Mouse (Mus musculus) splenic B cell, adult 2 months (primary cell): ENCODE measurements around the gene Erbb4.
A peak's percentile ranks its signal among the peaks of the same experiment; 100 is the strongest.

ENCODE experiments used
- DNase-seq: peaks from one replicate; pipeline ENCODE4 v3.0.0-alpha.2; 2011; ENCODE audit warnings: low read depth, low spot score
- H3K27me3 ChIP-seq: 2 replicates; pipeline ENCODE4 v1.6.1; 2012; ENCODE audit warnings: mild to moderate bottlenecking, low read length, moderate library complexity, mixed read lengths; ENCODE audit not compliant: control insufficient read depth, poor library complexity, insufficient read depth, severe bottlenecking
- H3K36me3 ChIP-seq: 2 replicates; pipeline ENCODE4 v1.6.1; 2012; ENCODE audit warnings: mild to moderate bottlenecking, low read length, moderate library complexity, mixed read lengths; ENCODE audit not compliant: control insufficient read depth, poor library complexity, insufficient read depth, severe bottlenecking

The Erbb4 gene

GRCm38 (mm10) chr1:69107485-69108158, at the start of gene Erbb4:
Gene Erbb4, minus strand, starts transcription at chr1:69108059.
- DNase-seq: no peak
- Histone ChIP-seq H3K36me3 (no peaks in the 10 kb centered on the region), H3K27me3 (no peaks in the 10 kb centered on the region; the same call in 1 of the 2 replicates)

GRCm38 (mm10) chr1:69157346-69157745, 49.5 kb upstream of the Erbb4 start:
- no peaks in the 10 kb centered on the region for H3K36me3 ChIP-seq
- H3K27me3 ChIP-seq: no peaks in the 10 kb centered on the region
- no peak for DNase-seq

- Histone ChIP-seq H3K36me3 (no peaks in the 10 kb centered on the region), H3K27me3 (no peaks in the 10 kb centered on the region)
- DNase-seq: no peak
Measured at GRCm38 (mm10) chr1:69141341-69141740, 33.5 kb upstream of the Erbb4 start.

GRCm38 (mm10) chr1:69139519-69139868, 31.6 kb upstream of the Erbb4 start:
- no peak for DNase-seq
- Histone ChIP-seq H3K36me3 (no peaks in the 10 kb centered on the region), H3K27me3 (no peaks in the 10 kb centered on the region)

- peak; percentile 25 for DNase-seq
Measured at GRCm38 (mm10) chr1:69138856-69139518, 31.1 kb upstream of the Erbb4 start.

GRCm38 (mm10) chr1:69124147-69124848, 16.4 kb upstream of the Erbb4 start:
- DNase-seq: no peak
- H3K27me3 ChIP-seq: no peaks in the 10 kb centered on the region
- no peaks in the 10 kb centered on the region for H3K36me3 ChIP-seq

More at GRCm38 (mm10) chr1:69138856-69139518, 31.1 kb upstream of the Erbb4 start:
- no peaks in the 10 kb centered on the region for H3K36me3 ChIP-seq
- H3K27me3 ChIP-seq: no peaks in the 10 kb centered on the region

GRCm38 (mm10) chr1:69118249-69118938, 10.5 kb upstream of the Erbb4 start:
- Histone ChIP-seq H3K36me3 (no peaks in the 10 kb centered on the region), H3K27me3 (no peaks in the 10 kb centered on the region)
- no peak for DNase-seq

- DNase-seq: no peak
Measured at GRCm38 (mm10) chr1:69108159-69108925, 483 bp upstream of the Erbb4 start.

GRCm38 (mm10) chr1:69106937-69107461, 860 bp downstream of the Erbb4 start:
- no peak for DNase-seq
- no peaks in the 10 kb centered on the region for H3K36me3 ChIP-seq
- H3K27me3 ChIP-seq: no peaks in the 10 kb centered on the region; the same call in 1 of the 2 replicates

More at GRCm38 (mm10) chr1:69108159-69108925, 483 bp upstream of the Erbb4 start:
- no peaks in the 10 kb centered on the region; the same call in 1 of the 2 replicates for H3K27me3 ChIP-seq
- no peaks in the 10 kb centered on the region for H3K36me3 ChIP-seq

GRCm38 (mm10) chr1:69106322-69106761, 1.5 kb downstream of the Erbb4 start:
- no peak for DNase-seq
- Histone ChIP-seq H3K36me3 (no peaks in the 10 kb centered on the region), H3K27me3 (no peaks in the 10 kb centered on the region; the same call in 1 of the 2 replicates)

GRCm38 (mm10) chr1:69105493-69106321, 2.2 kb downstream of the Erbb4 start:
- DNase-seq: no peak
- no peaks in the 10 kb centered on the region; the same call in 1 of the 2 replicates for H3K27me3 ChIP-seq
- H3K36me3 ChIP-seq: no peaks in the 10 kb centered on the region

GRCm38 (mm10) chr1:69105096-69105492, 2.8 kb downstream of the Erbb4 start:
- H3K27me3 ChIP-seq: no peaks in the 10 kb centered on the region; the same call in 1 of the 2 replicates
- no peak for DNase-seq
- H3K36me3 ChIP-seq: no peaks in the 10 kb centered on the region

- no peaks in the 10 kb centered on the region for H3K36me3 ChIP-seq
- no peak for DNase-seq
- H3K27me3 ChIP-seq: no peaks in the 10 kb centered on the region; the same call in 1 of the 2 replicates
Measured at GRCm38 (mm10) chr1:69103211-69103706, 4.6 kb downstream of the Erbb4 start.
